ENCODE assay signal across 11 mouse cellular contexts in genomic region chr12:25164724-25165123, GRCm38 (mm10).
DNase-seq lines count a peak whose midpoint lies in the region; ATAC-seq lines count a peak whose summit lies in the region.
"Had no signal": no experiment of that assay in that cellular context is flagged by ENCODE, and none has a peak within 500 bp of the region (broad histone marks: within the 10 kb centered on the region; RNA-seq: fewer than 3 reads in every experiment).

No protein-coding gene starts in this region.

- 41% methylated on average over 1 of the region's 1 CpGs for WGBS in kidney, embryonic 15.5 days

- peak; percentile 39 to 61 for DNase-seq in kidney, postnatal 25 days
- DNase-seq in T-cell, adult 2 months (ENCODE audit: low spot score): peak; percentile 34
- DNase-seq in lung, postnatal 14 days: peak; percentile 49
- DNase-seq in thymus, postnatal 14 days: peak; percentile 31
- no peak for DNase-seq in MN1 (ENCODE audit: low spot score)
- DNase-seq in frontal cortex, adult 2 months (ENCODE audit: extremely low spot score in 1 of 2, low spot score in 1 of 2): no peak
- DNase-seq: gastrocnemius, postnatal 14 days; heart, postnatal 4 days; lung, embryonic 14.5 days had no signal

- H3K4me3 ChIP-seq in kidney, embryonic 15.5 days (replicated peaks): no peak overlapping the region
- H3K4me3 ChIP-seq: limb, embryonic 10.5 days had no signal

- no peak overlapping the region for H3K4me2 ChIP-seq in kidney, embryonic 15.5 days
- H3K4me2 ChIP-seq: lung, embryonic 14.5 days had no signal

- no peaks in the 10 kb centered on the region for H3K27me3 ChIP-seq in kidney, embryonic 15.5 days

- no peaks in the 10 kb centered on the region for H3K9me3 ChIP-seq in kidney, embryonic 15.5 days (replicated peaks)
- H3K9me3 ChIP-seq: limb, embryonic 10.5 days had no signal

- H3K27ac ChIP-seq in kidney, embryonic 15.5 days: no peak overlapping the region

- H3K9ac ChIP-seq in kidney, embryonic 15.5 days: no peak overlapping the region
- H3K9ac ChIP-seq: lung, embryonic 14.5 days had no signal

- no peak for ATAC-seq in kidney, embryonic 15.5 days (replicated peaks; ENCODE audit: low FRiP score)

- no peaks in the 10 kb centered on the region for H3K36me3 ChIP-seq in kidney, embryonic 15.5 days
- H3K36me3 ChIP-seq: limb, embryonic 10.5 days had no signal

- peaks cover 40% of the 10 kb centered on the region for H3K4me1 ChIP-seq in kidney, embryonic 15.5 days

Comparison
In these comparisons a context has a peak if more than half of its experiments do, and no peak if none do; other contexts are left out.
1. DNase-seq: peak in kidney, postnatal 25 days (2 of 2), T-cell, adult 2 months (single experiment), lung, postnatal 14 days (single experiment) and thymus, postnatal 14 days (single experiment); none in MN1 (single experiment) and frontal cortex, adult 2 months (0 of 2).